ENCODE assay signal across 11 mouse cellular contexts in the genomic region with DNA sequence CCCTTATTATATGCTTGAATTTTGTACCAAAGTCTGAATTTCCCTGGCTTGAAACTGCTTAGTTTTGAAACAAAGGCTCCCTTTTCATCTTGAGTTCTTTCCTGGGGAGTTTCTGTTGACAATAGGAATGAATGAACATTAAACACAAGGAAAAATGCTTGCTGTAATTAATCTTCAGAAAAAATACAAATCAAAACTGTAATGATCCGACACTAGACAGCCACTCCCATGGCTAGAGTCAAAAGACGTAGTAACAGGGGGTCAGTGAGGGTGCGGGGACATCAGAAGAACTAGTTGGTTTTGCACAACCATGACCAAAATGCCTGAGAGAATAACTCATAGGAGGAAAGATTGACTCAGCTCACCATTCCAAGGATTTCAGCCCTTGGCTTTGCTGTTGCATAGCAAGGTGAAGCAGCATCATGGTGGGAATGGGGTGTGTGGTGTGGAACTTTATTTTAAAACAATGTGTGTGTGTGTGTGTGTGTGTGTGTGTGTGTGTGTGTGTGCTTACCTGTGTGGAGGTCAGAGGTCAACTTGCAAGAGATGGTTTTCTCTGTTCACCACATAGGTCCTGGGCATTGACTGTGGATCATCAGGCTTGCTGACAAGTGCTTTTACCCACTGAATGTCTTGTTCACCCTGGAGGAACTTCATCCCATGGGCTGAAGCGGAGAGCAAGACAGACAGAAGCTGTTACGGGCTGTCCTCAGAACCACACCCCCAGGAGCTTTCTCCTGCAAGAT.
A peak's percentile ranks its signal among the peaks of the same experiment; 100 is the strongest.
DNase-seq lines count a peak whose midpoint lies in the region; ATAC-seq and TF ChIP-seq lines count a peak whose summit lies in the region.
"Had no signal": no experiment of that assay in that cellular context is flagged by ENCODE, and none has a peak within 500 bp of the region (broad histone marks: within the 10 kb centered on the region; RNA-seq: fewer than 3 reads in every experiment).

No protein-coding gene starts in this region.

- no peaks in the 10 kb centered on the region for H3K27me3 ChIP-seq in forebrain, embryonic 14.5 days (replicated peaks; ENCODE audit: control insufficient read depth, insufficient read depth, low read length)
- H3K27me3 ChIP-seq in small intestine, adult 2 months (ENCODE audit: control insufficient read depth, insufficient read depth, low read length) = no peaks in the 10 kb centered on the region
- H3K27me3 ChIP-seq: neural tube, embryonic 12.5 days had no signal

- 47% methylated on average over 5 of the region's 5 CpGs for WGBS in forebrain, embryonic 14.5 days
- WGBS in small intestine, adult 2 months = 42% methylated on average over 5 of the region's 5 CpGs

- no peak overlapping the region for H3K9ac ChIP-seq in forebrain, embryonic 14.5 days (ENCODE audit: low read length)
- H3K9ac ChIP-seq: neural tube, embryonic 12.5 days had no signal

- no peak for TF ChIP-seq CTCF in layer of hippocampus, adult 2 months (conservative IDR thresholded peaks at IDR 0.05)
- TF ChIP-seq CTCF in small intestine, adult 2 months (IDR thresholded peaks at IDR 0.05; ENCODE audit: extremely low read depth, insufficient read length, insufficient replicate concordance, low read depth, low read length) = no peak

- peaks cover 9% of the 10 kb centered on the region; the same call in 1 of the 2 replicates for H3K4me1 ChIP-seq in forebrain, embryonic 14.5 days (ENCODE audit: control insufficient read depth, insufficient read depth, low read length)
- peaks cover 48% of the 10 kb centered on the region; the same call in 1 of the 2 replicates for H3K4me1 ChIP-seq in small intestine, adult 2 months (ENCODE audit: control insufficient read depth, insufficient read depth, insufficient read length, low read length)
- H3K4me1 ChIP-seq: neural tube, embryonic 12.5 days had no signal

- H3K36me3 ChIP-seq in forebrain, embryonic 14.5 days (ENCODE audit: control insufficient read depth, insufficient read depth, low read length) = no peaks in the 10 kb centered on the region
- no peaks in the 10 kb centered on the region for H3K36me3 ChIP-seq in small intestine, adult 2 months (ENCODE audit: control insufficient read depth, insufficient read depth, low read length)
- H3K36me3 ChIP-seq: neural tube, embryonic 12.5 days had no signal

- H3K27ac ChIP-seq in layer of hippocampus, adult 2 months = 0 out of 2 replicates have a peak overlapping the region, but pooled peaks have one; percentile 1
- H3K27ac ChIP-seq in forebrain, embryonic 14.5 days (ENCODE audit: low read depth, low read length) = peak overlapping the region; percentile 52; the same call in 1 of the 2 replicates
- H3K27ac ChIP-seq in small intestine, adult 2 months (ENCODE audit: insufficient read depth, low read depth, low read length) = peak overlapping the region; percentile 93
- H3K27ac ChIP-seq: hindbrain, postnatal 0 days; left cerebral cortex, adult 2 months; neural tube, embryonic 12.5 days had no signal

- H3K9me3 ChIP-seq in forebrain, embryonic 14.5 days (replicated peaks; ENCODE audit: control insufficient read depth, low read length) = no peaks in the 10 kb centered on the region
- H3K9me3 ChIP-seq: neural tube, embryonic 12.5 days had no signal

- no peak for TF ChIP-seq POLR2A in small intestine, adult 2 months (IDR thresholded peaks at IDR 0.05; ENCODE audit: low read depth, low read length)

- no peak overlapping the region for H3K4me2 ChIP-seq in forebrain, embryonic 14.5 days (ENCODE audit: low read length)
- H3K4me2 ChIP-seq: neural tube, embryonic 12.5 days had no signal

- no peak overlapping the region for H3K4me3 ChIP-seq in layer of hippocampus, adult 2 months
- no peak overlapping the region for H3K4me3 ChIP-seq in forebrain, embryonic 14.5 days (ENCODE audit: low read depth, low read length)
- H3K4me3 ChIP-seq in small intestine, adult 2 months (ENCODE audit: low read depth, low read length) = no peak overlapping the region
- H3K4me3 ChIP-seq: left cerebral cortex, adult 2 months; neural tube, embryonic 12.5 days had no signal

- no peak for DNase-seq in layer of hippocampus, adult 2 months (ENCODE audit: low spot score in 2 of 2)
- no peak for DNase-seq in layer of hippocampus, adult 8-10 months (ENCODE audit: low spot score in 2 of 2)
- peak; percentile 30 for DNase-seq in R1 (ENCODE audit: low read depth, low spot score)
- no peak for DNase-seq in forebrain, embryonic 14.5 days (ENCODE audit: low spot score)
- no peak for DNase-seq in gastrocnemius, adult 18-20 months (ENCODE audit: low spot score)
- no peak for DNase-seq in cerebellum, postnatal 25 days
- DNase-seq: right cerebral cortex, postnatal 25 days had no signal

- peak; percentile 52; the same call in 1 of the 2 replicates for ATAC-seq in forebrain, embryonic 14.5 days
- ATAC-seq: hindbrain, postnatal 0 days had no signal

Comparison
In these comparisons a context has a peak if more than half of its experiments do, and no peak if none do; other contexts are left out.
1. H3K27ac ChIP-seq: peak in every context shown above with its lines; median percentile 93 in small intestine, adult 2 months; 52 in forebrain, embryonic 14.5 days; 1 in layer of hippocampus, adult 2 months.